Mouse (Mus musculus) E14TG2a.4 (cell line): ENCODE data around the gene D1Pas1.

Experiments used
- H3K27me3 ChIP-seq: 2 replicates; pipeline ENCODE4 v1.6.1; 2014; ENCODE audit warnings: low read length, control low read depth; ENCODE audit not compliant: insufficient read depth
- H3K36me3 ChIP-seq: 2 replicates; pipeline ENCODE4 v1.6.1; 2014; ENCODE audit warnings: low read length, control low read depth; ENCODE audit not compliant: insufficient read depth
- H3K4me1 ChIP-seq: replicated peaks from 2 replicates; pipeline ENCODE4 v1.6.1; 2014; ENCODE audit warnings: low read depth, low read length, control low read depth
- H3K4me3 ChIP-seq: replicated peaks from 2 replicates; pipeline ENCODE4 v1.5.1; 2014; ENCODE audit warnings: mild to moderate bottlenecking, low read length
- H3K9me3 ChIP-seq: 2 replicates; pipeline ENCODE4 v1.6.1; 2014; ENCODE audit warnings: low read length, control low read depth
- CTCF ChIP-seq: conservative IDR thresholded peaks from 2 replicates; pipeline ENCODE4 v1.5.1; 2014; ENCODE audit warnings: low read length
- NANOG ChIP-seq: IDR thresholded peaks from 2 replicates; pipeline ENCODE4 v1.6.1; 2014; ENCODE audit warnings: borderline replicate concordance, low read length, mixed read lengths
- POU5F1 ChIP-seq: IDR thresholded peaks from 2 replicates; pipeline ENCODE4 v1.6.1; 2014; ENCODE audit warnings: low read length, borderline replicate concordance

Gene D1Pas1

GRCm38 (mm10) chr1:187016116-187016515, 48.9 kb downstream of the D1Pas1 start:
- no peaks in the 10 kb centered on the region for H3K27me3 ChIP-seq
- no peak for TF ChIP-seq CTCF
- no peak for TF ChIP-seq POU5F1
- no peak for TF ChIP-seq NANOG
- no peaks in the 10 kb centered on the region for H3K4me1 ChIP-seq
- H3K4me3 ChIP-seq = no peak overlapping the region
- no peaks in the 10 kb centered on the region for H3K36me3 ChIP-seq
- H3K9me3 ChIP-seq = no peaks in the 10 kb centered on the region

- no peaks in the 10 kb centered on the region for H3K4me1 ChIP-seq
- H3K36me3 ChIP-seq = no peaks in the 10 kb centered on the region
- no peaks in the 10 kb centered on the region for H3K27me3 ChIP-seq
- H3K9me3 ChIP-seq = no peaks in the 10 kb centered on the region
- no peak for TF ChIP-seq POU5F1
- no peak for TF ChIP-seq CTCF
- no peak for TF ChIP-seq NANOG
- no peak overlapping the region for H3K4me3 ChIP-seq
These were observed 52.8 kb downstream of the D1Pas1 start for GRCm38 (mm10) chr1:187020011-187020410.
